Mouse (Mus musculus): ENCODE measurements around the gene Amigo1.
A peak's percentile ranks its signal among the peaks of the same experiment; 100 is the strongest.

Gene Amigo1

GRCm38 (mm10) chr3:108186098-108187047, at the start of gene Amigo1:
Gene Amigo1, plus strand, starts transcription at chr3:108186335.
- DNase-seq (ENCODE audit: low read depth), result no peak

GRCm38 (mm10) chr3:108139113-108139512, 47.0 kb upstream of the Amigo1 start:
- no peak for DNase-seq (ENCODE audit: low read depth)

GRCm38 (mm10) chr3:108140786-108141185, 45.3 kb upstream of the Amigo1 start:
- no peak for DNase-seq (ENCODE audit: low read depth)

GRCm38 (mm10) chr3:108145534-108146445, 40.3 kb upstream of the Amigo1 start, which contains the start of gene Gnai3:
Gene Gnai3, minus strand, starts transcription at chr3:108146146.
- peak; percentile 87 for DNase-seq (ENCODE audit: low read depth)

GRCm38 (mm10) chr3:108146671-108147070, 39.5 kb upstream of the Amigo1 start:
- no peak for DNase-seq (ENCODE audit: low read depth)

GRCm38 (mm10) chr3:108147386-108148235, 38.5 kb upstream of the Amigo1 start:
- peak; percentile 92 for DNase-seq (ENCODE audit: low read depth)

- no peak for DNase-seq (ENCODE audit: low read depth)
These were observed 33.8 kb upstream of the Amigo1 start for GRCm38 (mm10) chr3:108152290-108152689.

- DNase-seq (ENCODE audit: low read depth), result no peak
These were observed 31.5 kb upstream of the Amigo1 start, which contains the start of gene Gpr61 for GRCm38 (mm10) chr3:108154656-108155055. Gene Gpr61, minus strand, starts transcription at chr3:108154882.

GRCm38 (mm10) chr3:108158383-108159037, 27.6 kb upstream of the Amigo1 start:
- DNase-seq (ENCODE audit: low read depth), result no peak

GRCm38 (mm10) chr3:108164091-108164490, 22.0 kb upstream of the Amigo1 start:
- DNase-seq (ENCODE audit: low read depth), result no peak

GRCm38 (mm10) chr3:108164807-108165206, 21.3 kb upstream of the Amigo1 start:
- no peak for DNase-seq (ENCODE audit: low read depth)

GRCm38 (mm10) chr3:108165532-108166315, 20.4 kb upstream of the Amigo1 start:
- no peak for DNase-seq (ENCODE audit: low read depth)

GRCm38 (mm10) chr3:108166486-108167211, 19.5 kb upstream of the Amigo1 start:
- DNase-seq (ENCODE audit: low read depth), result no peak

GRCm38 (mm10) chr3:108167499-108167898, 18.6 kb upstream of the Amigo1 start:
- no peak for DNase-seq (ENCODE audit: low read depth)

GRCm38 (mm10) chr3:108169199-108169598, 16.9 kb upstream of the Amigo1 start:
- DNase-seq (ENCODE audit: low read depth), result no peak

- no peak for DNase-seq (ENCODE audit: low read depth)
These were observed 11.2 kb upstream of the Amigo1 start for GRCm38 (mm10) chr3:108174672-108175531.

GRCm38 (mm10) chr3:108178756-108179715, 7.1 kb upstream of the Amigo1 start:
- DNase-seq (ENCODE audit: low read depth), result no peak
